Mouse (Mus musculus) hindbrain, embryonic 16.5 days (tissue): ENCODE results near the gene Tbxas1. TPM values are rescaled to one million over a fixed set of nuclear protein-coding genes. Genes with fewer than 3 reads are reported as not detected.

Experiments used
- ATAC-seq: fragments of 200-750 bp; cut with Nextera tagmentation; 2 replicates; pipeline ENCODE4 v1.8.0; 2017; ENCODE audit warnings: moderate TSS enrichment, moderate library complexity
- H3K27ac ChIP-seq: fragments of 300-500 bp; sonication (generic); 2 replicates; pipeline ENCODE4 v1.5.1; 2014; ENCODE audit warnings: low read depth, mild to moderate bottlenecking, control low read depth, low read length, moderate library complexity
- H3K27me3 ChIP-seq: fragments of 300-500 bp; sonication (generic); replicated peaks from 2 replicates; pipeline ENCODE4 v1.6.1; 2014; ENCODE audit warnings: low read length; ENCODE audit not compliant: control insufficient read depth, insufficient read depth
- H3K36me3 ChIP-seq: fragments of 300-500 bp; sonication (generic); 2 replicates; pipeline ENCODE4 v1.6.1; 2014; ENCODE audit warnings: mild to moderate bottlenecking, low read length, moderate library complexity, mixed read lengths; ENCODE audit not compliant: control insufficient read depth, insufficient read depth
- H3K4me1 ChIP-seq: fragments of 300-500 bp; sonication (generic); 2 replicates; pipeline ENCODE4 v1.6.1; 2014; ENCODE audit warnings: low read depth, low read length; ENCODE audit not compliant: control insufficient read depth, insufficient read depth
- H3K4me2 ChIP-seq: fragments of 300-500 bp; sonication (generic); 2 replicates; pipeline ENCODE4 v1.6.1; 2014; ENCODE audit warnings: mild to moderate bottlenecking, low read length, control low read depth, moderate library complexity
- H3K4me3 ChIP-seq: fragments of 300-500 bp; sonication (generic); 2 replicates; pipeline ENCODE4 v1.5.1; 2014; ENCODE audit warnings: mild to moderate bottlenecking, low read length, control low read depth, moderate library complexity
- H3K9ac ChIP-seq: fragments of 300-500 bp; sonication (generic); 2 replicates; pipeline ENCODE4 v1.6.1; 2014; ENCODE audit warnings: low read depth, mild to moderate bottlenecking, control low read depth, low read length, moderate library complexity
- H3K9me3 ChIP-seq: fragments of 300-500 bp; sonication (generic); 2 replicates; pipeline ENCODE4 v1.6.1; 2014; ENCODE audit warnings: mild to moderate bottlenecking, low read length, moderate library complexity; ENCODE audit not compliant: control insufficient read depth
- WGBS: fragments of 180-500 bp; shearing (Covaris S2); extraction: QIAGEN DNeasy Blood & Tissue Kit; methylation state at CpG from one replicate; pipeline ENCODE4 v1.1.7; 2014; 5-methylcytosine and 5-hydroxymethylcytosine counted together
- polyA plus RNA-seq: library from polyadenylated mRNA; unstranded; fragments of >200 nt; fragmentation: Nextera tagmentation; extraction: Ambion mirVana; gene quantifications from 2 replicates; pipeline ENCODE4 v1.2.1, GENCODE M21; 2015

Tbxas1 gene
- polyA plus RNA-seq, 1 experiment from 2014 or later: 2.0 TPM

GRCm38 (mm10) chr6:38975866-38976265, 100.7 kb downstream of the Tbxas1 start:
- no peak for ATAC-seq
- Histone ChIP-seq H3K36me3 (no peaks in the 10 kb centered on the region), H3K9me3 (no peaks in the 10 kb centered on the region), H3K27me3 (no peaks in the 10 kb centered on the region), H3K4me1 (no peaks in the 10 kb centered on the region), H3K9ac (no peak overlapping the region), H3K4me2 (no peak overlapping the region), H3K4me3 (no peak overlapping the region), H3K27ac (no peak overlapping the region)
- WGBS: 80% methylated on average over 4 of the region's 4 CpGs

DNA sequence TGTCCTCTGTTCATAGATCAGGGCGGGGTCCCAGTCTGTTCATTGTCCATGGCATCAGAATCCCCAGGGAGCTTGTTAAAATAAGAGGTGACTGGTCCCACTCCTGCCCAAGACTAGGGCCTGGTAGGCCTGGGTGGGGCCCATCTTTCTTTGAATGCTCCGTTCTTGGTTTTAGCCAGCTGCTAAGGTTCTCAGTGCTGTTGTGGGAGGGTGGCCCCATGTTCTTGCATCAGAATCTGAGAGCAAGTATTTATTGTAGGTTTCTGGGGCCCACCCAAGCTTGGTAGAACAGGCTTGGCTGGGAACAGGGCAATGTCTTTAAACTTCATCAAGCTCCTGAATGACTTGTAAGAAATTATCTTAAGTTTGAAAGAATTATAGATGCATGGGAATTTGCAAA, 101.2 kb downstream of the Tbxas1 start:
- Histone ChIP-seq H3K4me3 (no peak overlapping the region), H3K27me3 (no peaks in the 10 kb centered on the region), H3K9ac (no peak overlapping the region), H3K9me3 (no peaks in the 10 kb centered on the region), H3K27ac (no peak overlapping the region), H3K4me2 (no peak overlapping the region), H3K4me1 (no peaks in the 10 kb centered on the region), H3K36me3 (no peaks in the 10 kb centered on the region)
- ATAC-seq: no peak
- WGBS: 71% methylated on average over 2 of the region's 2 CpGs

- Histone ChIP-seq H3K4me2 (no peak overlapping the region), H3K27me3 (no peaks in the 10 kb centered on the region), H3K9me3 (no peaks in the 10 kb centered on the region), H3K27ac (no peak overlapping the region), H3K4me1 (no peaks in the 10 kb centered on the region), H3K4me3 (no peak overlapping the region), H3K9ac (no peak overlapping the region), H3K36me3 (no peaks in the 10 kb centered on the region)
- WGBS: 86% methylated on average over 11 of the region's 11 CpGs
- ATAC-seq: no peak
Observed at GRCm38 (mm10) chr6:38980921-38981715, 105.9 kb downstream of the Tbxas1 start.

GRCm38 (mm10) chr6:38982071-38982470, 106.9 kb downstream of the Tbxas1 start:
- Histone ChIP-seq H3K4me3 (no peak overlapping the region), H3K27ac (no peak overlapping the region), H3K9ac (no peak overlapping the region), H3K9me3 (no peaks in the 10 kb centered on the region), H3K4me1 (no peaks in the 10 kb centered on the region), H3K27me3 (no peaks in the 10 kb centered on the region), H3K36me3 (no peaks in the 10 kb centered on the region), H3K4me2 (no peak overlapping the region)
- 94% methylated on average over 8 of the region's 8 CpGs for WGBS
- ATAC-seq: no peak

GRCm38 (mm10) chr6:38982656-38983055, 107.5 kb downstream of the Tbxas1 start:
- no peak overlapping the region for H3K4me3 ChIP-seq
- no peak overlapping the region for H3K9ac ChIP-seq
- H3K9me3 ChIP-seq: no peaks in the 10 kb centered on the region
- WGBS: 77% methylated on average over 4 of the region's 4 CpGs
- no peaks in the 10 kb centered on the region for H3K27me3 ChIP-seq
- H3K27ac ChIP-seq: no peak overlapping the region
- no peak for ATAC-seq
- no peak overlapping the region for H3K4me2 ChIP-seq
- no peaks in the 10 kb centered on the region for H3K36me3 ChIP-seq
- no peaks in the 10 kb centered on the region for H3K4me1 ChIP-seq

GRCm38 (mm10) chr6:38983060-38983459, 107.9 kb downstream of the Tbxas1 start:
- H3K9ac ChIP-seq: no peak overlapping the region
- no peaks in the 10 kb centered on the region for H3K9me3 ChIP-seq
- no peak overlapping the region for H3K4me3 ChIP-seq
- no peak overlapping the region for H3K27ac ChIP-seq
- no peak overlapping the region for H3K4me2 ChIP-seq
- no peaks in the 10 kb centered on the region for H3K27me3 ChIP-seq
- H3K4me1 ChIP-seq: no peaks in the 10 kb centered on the region
- 57% methylated on average over 7 of the region's 7 CpGs for WGBS
- no peak for ATAC-seq
- H3K36me3 ChIP-seq: no peaks in the 10 kb centered on the region

DNA sequence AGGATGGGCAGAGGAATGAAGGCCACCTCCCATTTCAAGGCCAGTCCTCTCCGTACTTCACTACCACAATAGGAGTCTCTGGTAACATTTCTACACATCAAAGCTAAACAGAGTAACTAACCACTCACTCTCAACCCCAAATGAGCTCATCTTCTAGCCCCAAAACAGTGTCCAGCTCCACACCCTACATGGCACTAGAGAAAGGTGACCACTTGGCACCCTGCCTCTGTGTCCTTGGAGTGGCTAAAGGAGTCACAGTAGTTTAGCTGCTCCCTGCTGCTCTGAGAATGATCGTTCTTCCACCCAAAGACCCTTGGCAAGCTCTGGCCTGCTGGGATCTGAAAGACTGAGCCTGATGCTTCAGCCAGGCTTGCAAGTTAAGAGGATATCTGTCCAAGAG, 109.4 kb downstream of the Tbxas1 start:
- Histone ChIP-seq H3K27me3 (no peaks in the 10 kb centered on the region), H3K27ac (no peak overlapping the region), H3K4me2 (no peak overlapping the region), H3K36me3 (no peaks in the 10 kb centered on the region), H3K9me3 (no peaks in the 10 kb centered on the region), H3K4me3 (no peak overlapping the region), H3K9ac (no peak overlapping the region), H3K4me1 (no peaks in the 10 kb centered on the region)
- no peak for ATAC-seq
- WGBS: 88% methylated on average over 2 of the region's 2 CpGs

DNA sequence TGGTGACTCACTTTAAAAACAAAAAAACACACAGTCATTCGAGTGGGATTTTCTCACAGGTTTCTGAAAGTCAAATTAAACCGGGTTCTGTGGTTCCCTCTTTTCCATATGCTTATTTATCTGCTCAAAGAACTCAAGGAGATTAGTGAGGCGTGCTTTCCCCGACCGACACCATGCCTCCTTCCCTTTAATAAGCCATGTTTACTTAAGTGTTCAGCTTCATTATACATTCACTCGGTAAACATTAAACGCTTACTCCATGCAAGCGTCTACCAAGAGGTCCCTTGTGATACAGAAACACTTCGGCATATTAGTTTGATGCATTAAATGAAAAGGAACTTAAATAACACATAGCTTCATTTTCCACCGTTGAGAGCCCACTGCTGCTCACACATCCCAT, 111.4 kb downstream of the Tbxas1 start:
- no peaks in the 10 kb centered on the region for H3K4me1 ChIP-seq
- WGBS: 58% methylated on average over 10 of the region's 10 CpGs

GRCm38 (mm10) chr6:38992016-38992415, 116.8 kb downstream of the Tbxas1 start:
- Histone ChIP-seq H3K4me3 (no peak overlapping the region), H3K9ac (no peak overlapping the region), H3K9me3 (no peaks in the 10 kb centered on the region), H3K4me1 (no peaks in the 10 kb centered on the region), H3K27me3 (no peaks in the 10 kb centered on the region), H3K36me3 (no peaks in the 10 kb centered on the region), H3K27ac (no peak overlapping the region), H3K4me2 (no peak overlapping the region)
- WGBS: 64% methylated on average over 4 of the region's 4 CpGs
- ATAC-seq: no peak

More for the DNA sequence above, 111.4 kb downstream of the Tbxas1 start:
- Histone ChIP-seq H3K4me2 (no peak overlapping the region), H3K36me3 (no peaks in the 10 kb centered on the region), H3K4me3 (no peak overlapping the region), H3K9me3 (no peaks in the 10 kb centered on the region), H3K9ac (no peak overlapping the region), H3K27me3 (no peaks in the 10 kb centered on the region), H3K27ac (no peak overlapping the region)
- ATAC-seq: no peak
